Mouse (Mus musculus): ENCODE results near the gene Mef2c. TPM values are rescaled to one million over a fixed set of nuclear protein-coding genes. Genes with fewer than 3 reads are reported as not detected.

The Mef2c gene
- polyA plus RNA-seq, 1 experiment from 2014 or later, result 133 TPM

- Histone ChIP-seq H3K27me3 (peaks cover 84% of the 10 kb centered on the region), H3K9me3 (no peaks in the 10 kb centered on the region), H3K36me3 (no peaks in the 10 kb centered on the region), H3K4me3 (peak overlapping the region; percentile 28), H3K27ac (no peak overlapping the region), H3K9ac (no peak overlapping the region), H3K4me2 (peak overlapping the region; percentile 45), H3K4me1 (peaks cover 10% of the 10 kb centered on the region; the same call in 1 of the 2 replicates)
- WGBS, result 3% methylated on average over 14 of the region's 14 CpGs
- 0 out of 2 replicates have a peak, but pooled peaks have one; percentile 22 for ATAC-seq (ENCODE audit: insufficient number of reproducible peaks, low FRiP score, low TSS enrichment, low read depth)
These were observed 211.5 kb downstream of the Mef2c start for GRCm38 (mm10) chr13:83715308-83715785.

- no peak for ATAC-seq (ENCODE audit: insufficient number of reproducible peaks, low FRiP score, low TSS enrichment, low read depth)
- no peak overlapping the region for H3K4me3 ChIP-seq
- 4% methylated on average over 27 of the region's 27 CpGs for WGBS
These were observed 212.3 kb downstream of the Mef2c start for GRCm38 (mm10) chr13:83715971-83716615.

More at GRCm38 (mm10) chr13:83715971-83716615, 212.3 kb downstream of the Mef2c start:
- Histone ChIP-seq H3K36me3 (no peaks in the 10 kb centered on the region), H3K4me1 (peaks cover 15% of the 10 kb centered on the region), H3K4me2 (no peak overlapping the region), H3K9me3 (no peaks in the 10 kb centered on the region), H3K9ac (no peak overlapping the region), H3K27me3 (peaks cover 89% of the 10 kb centered on the region), H3K27ac (no peak overlapping the region)

Measured in limb, embryonic 15.5 days (tissue).